Mouse (Mus musculus): Measurements from ENCODE around the gene Efemp1.

Gene Efemp1

GRCm38 (mm10) chr11:28853102-28853800 lies at the start of gene Efemp1:
Efemp1 (plus strand) TSS chr11:28853204.
- ATAC-seq (ENCODE audit: low TSS enrichment), result peak; percentile 75

GRCm38 (mm10) chr11:28808685-28809084 lies 44.3 kb upstream of the Efemp1 start:
- peak; percentile 57; the same call in 1 of the 2 replicates for ATAC-seq (ENCODE audit: low TSS enrichment)

- ATAC-seq (ENCODE audit: low TSS enrichment), result peak; percentile 98
Observed at GRCm38 (mm10) chr11:28811874-28812273, 41.1 kb upstream of the Efemp1 start.

GRCm38 (mm10) chr11:28812564-28812963 lies 40.4 kb upstream of the Efemp1 start:
- no peak for ATAC-seq (ENCODE audit: low TSS enrichment)

- no peak for ATAC-seq (ENCODE audit: low TSS enrichment)
Observed at GRCm38 (mm10) chr11:28817405-28817804, 35.6 kb upstream of the Efemp1 start.

GRCm38 (mm10) chr11:28826950-28827349 lies 26.1 kb upstream of the Efemp1 start:
- ATAC-seq (ENCODE audit: low TSS enrichment), result no peak

GRCm38 (mm10) chr11:28833809-28834208 lies 19.2 kb upstream of the Efemp1 start:
- no peak for ATAC-seq (ENCODE audit: low TSS enrichment)

- no peak for ATAC-seq (ENCODE audit: low TSS enrichment)
Observed at GRCm38 (mm10) chr11:28835141-28835540, 17.9 kb upstream of the Efemp1 start.

GRCm38 (mm10) chr11:28849841-28850240 lies 3.2 kb upstream of the Efemp1 start:
- ATAC-seq (ENCODE audit: low TSS enrichment), result no peak

- peak; percentile 48; the same call in 1 of the 2 replicates for ATAC-seq (ENCODE audit: low TSS enrichment)
Observed at GRCm38 (mm10) chr11:28851645-28852044, 1.4 kb upstream of the Efemp1 start.

- ATAC-seq (ENCODE audit: low TSS enrichment), result no peak
Observed at GRCm38 (mm10) chr11:28852361-28852919, 564 bp upstream of the Efemp1 start.

- ATAC-seq (ENCODE audit: low TSS enrichment), result no peak
Observed at GRCm38 (mm10) chr11:28859125-28859524, 6.1 kb downstream of the Efemp1 start.

- ATAC-seq (ENCODE audit: low TSS enrichment), result no peak
Observed at GRCm38 (mm10) chr11:28869129-28869528, 16.1 kb downstream of the Efemp1 start.

GRCm38 (mm10) chr11:28881381-28881976 lies 28.5 kb downstream of the Efemp1 start:
- ATAC-seq (ENCODE audit: low TSS enrichment), result peak; percentile 27; the same call in 1 of the 2 replicates

- no peak for ATAC-seq (ENCODE audit: low TSS enrichment)
Observed at GRCm38 (mm10) chr11:28883106-28883505, 30.1 kb downstream of the Efemp1 start.

GRCm38 (mm10) chr11:28889538-28889937 lies 36.5 kb downstream of the Efemp1 start:
- no peak for ATAC-seq (ENCODE audit: low TSS enrichment)

GRCm38 (mm10) chr11:28891515-28891914 lies 38.5 kb downstream of the Efemp1 start:
- ATAC-seq (ENCODE audit: low TSS enrichment), result no peak

- ATAC-seq (ENCODE audit: low TSS enrichment), result no peak
Observed at GRCm38 (mm10) chr11:28899420-28899819, 46.4 kb downstream of the Efemp1 start.

- 0 out of 2 replicates have a peak, but pooled peaks have one; percentile 23 for ATAC-seq (ENCODE audit: low TSS enrichment)
Observed at GRCm38 (mm10) chr11:28904596-28904995, 51.6 kb downstream of the Efemp1 start.

GRCm38 (mm10) chr11:28906288-28906687 lies 53.3 kb downstream of the Efemp1 start:
- ATAC-seq (ENCODE audit: low TSS enrichment), result peak; percentile 84

GRCm38 (mm10) chr11:28908908-28909545 lies 56.0 kb downstream of the Efemp1 start:
- no peak for ATAC-seq (ENCODE audit: low TSS enrichment)

- ATAC-seq (ENCODE audit: low TSS enrichment), result no peak
Observed at GRCm38 (mm10) chr11:28912469-28913138, 59.6 kb downstream of the Efemp1 start.

All from frontal cortex, adult (tissue).